Mouse (Mus musculus) hindbrain, embryonic 11.5 days (tissue): Measurements from ENCODE around the gene Zfp697. TPM values are rescaled to one million over a fixed set of nuclear protein-coding genes. Genes with fewer than 3 reads are reported as not detected.
"Not testable (repeated sequence)": the region's sequence is repeated elsewhere in the genome, so short reads cannot be mapped to it uniquely, and the experiment has no call there.

Experiments used
- ATAC-seq: fragments of 200-750 bp; cut with Nextera tagmentation; 2 replicates; pipeline ENCODE4 v1.8.0; 2017; ENCODE audit warnings: mild to moderate bottlenecking, moderate TSS enrichment, moderate library complexity; ENCODE audit not compliant: low FRiP score
- DNase-seq: peaks from one replicate; pipeline ENCODE4 v3.0.0-alpha.2; 2015; ENCODE audit warnings: low spot score
- H3K27ac ChIP-seq: fragments of 300-500 bp; sonication (generic); 2 replicates; pipeline ENCODE4 v1.5.1; 2014; ENCODE audit warnings: mild to moderate bottlenecking, low read depth, low read length
- H3K27me3 ChIP-seq: fragments of 300-500 bp; sonication (generic); 2 replicates; pipeline ENCODE4 v1.6.1; 2014; ENCODE audit warnings: mild to moderate bottlenecking, low read length, moderate library complexity, mixed read lengths; ENCODE audit not compliant: control insufficient read depth, insufficient read depth
- H3K36me3 ChIP-seq: fragments of 300-500 bp; sonication (generic); 2 replicates; pipeline ENCODE4 v1.6.1; 2014; ENCODE audit warnings: mild to moderate bottlenecking, low read length, moderate library complexity, mixed read lengths; ENCODE audit not compliant: control insufficient read depth, insufficient read depth
- H3K4me1 ChIP-seq: fragments of 300-500 bp; sonication (generic); replicated peaks from 2 replicates; pipeline ENCODE4 v1.6.1; 2014; ENCODE audit warnings: low read length, mixed read lengths; ENCODE audit not compliant: control insufficient read depth, insufficient read depth
- H3K4me2 ChIP-seq: fragments of 300-500 bp; sonication (generic); replicated peaks from 2 replicates; pipeline ENCODE4 v1.6.1; 2014; ENCODE audit warnings: mild to moderate bottlenecking, low read depth, low read length
- H3K4me3 ChIP-seq: fragments of 300-500 bp; sonication (generic); 2 replicates; pipeline ENCODE4 v1.5.1; 2014; ENCODE audit warnings: low read depth, low read length
- H3K9ac ChIP-seq: fragments of 300-500 bp; sonication (generic); 2 replicates; pipeline ENCODE4 v1.6.1; 2014; ENCODE audit warnings: low read depth, low read length
- H3K9me3 ChIP-seq: fragments of 300-500 bp; sonication (generic); 2 replicates; pipeline ENCODE4 v1.6.1; 2016; ENCODE audit warnings: low read length; ENCODE audit not compliant: control insufficient read depth
- WGBS: fragments of 180-500 bp; shearing (Covaris S2); extraction: QIAGEN DNeasy Blood & Tissue Kit; methylation state at CpG from one replicate; pipeline ENCODE4 v1.1.7; 2014; 5-methylcytosine and 5-hydroxymethylcytosine counted together
- polyA plus RNA-seq: library from polyadenylated mRNA; unstranded; fragments of >200 nt; fragmentation: Nextera tagmentation; extraction: Ambion mirVana; gene quantifications from 2 replicates; pipeline ENCODE4 v1.2.1, GENCODE M21; 2014

Zfp697 gene
- 12.2 and 15.5 TPM in 2 replicates for polyA plus RNA-seq

GRCm38 (mm10) chr3:98382246-98382939, at the start of gene Zfp697:
Gene Zfp697, plus strand, starts transcription at chr3:98382461.
- no peaks in the 10 kb centered on the region for H3K27me3 ChIP-seq
- no peaks in the 10 kb centered on the region for H3K4me1 ChIP-seq
- H3K27ac ChIP-seq, result peak within 1 kb of the TSS; percentile 87
- ATAC-seq (peak; percentile 92), DNase-seq (peak; percentile 86)
- H3K36me3 ChIP-seq, result no peaks in the 10 kb centered on the region
- H3K4me3 ChIP-seq, result peak within 1 kb of the TSS; percentile 90
- H3K4me2 ChIP-seq, result peak within 1 kb of the TSS; percentile 73
- WGBS, result under 1% methylated on average over 42 of the region's 42 CpGs
- H3K9ac ChIP-seq, result peak within 1 kb of the TSS; percentile 97
- H3K9me3 ChIP-seq, result no peaks in the 10 kb centered on the region

- Histone ChIP-seq H3K27me3 (no peaks in the 10 kb centered on the region), H3K4me1 (peaks cover 6% of the 10 kb centered on the region; the same call in 1 of the 2 replicates), H3K9ac (no peak overlapping the region), H3K4me3 (no peak overlapping the region), H3K9me3 (no peaks in the 10 kb centered on the region), H3K4me2 (no peak overlapping the region), H3K27ac (no peak overlapping the region), H3K36me3 (no peaks in the 10 kb centered on the region)
- ATAC-seq (no peak), DNase-seq (no peak)
- WGBS, result 78% methylated on average over 2 of the region's 2 CpGs
Observed at GRCm38 (mm10) chr3:98334010-98334409, 48.3 kb upstream of the Zfp697 start.

GRCm38 (mm10) chr3:98335331-98335730, 46.9 kb upstream of the Zfp697 start:
- ATAC-seq, result no peak
- no peaks in the 10 kb centered on the region for H3K36me3 ChIP-seq

GRCm38 (mm10) chr3:98335886-98336285, 46.4 kb upstream of the Zfp697 start:
- H3K4me3 ChIP-seq, result no peak overlapping the region
- H3K9me3 ChIP-seq, result no peaks in the 10 kb centered on the region
- no peaks in the 10 kb centered on the region for H3K27me3 ChIP-seq
- DNase-seq (no peak), ATAC-seq (no peak)
- H3K9ac ChIP-seq, result no peak overlapping the region
- no peaks in the 10 kb centered on the region for H3K36me3 ChIP-seq
- peaks cover 6% of the 10 kb centered on the region; the same call in 1 of the 2 replicates for H3K4me1 ChIP-seq
- H3K4me2 ChIP-seq, result no peak overlapping the region
- H3K27ac ChIP-seq, result no peak overlapping the region
- WGBS, result 78% methylated on average over 7 of the region's 7 CpGs

More at GRCm38 (mm10) chr3:98335331-98335730, 46.9 kb upstream of the Zfp697 start:
- Histone ChIP-seq H3K27me3 (no peaks in the 10 kb centered on the region), H3K27ac (no peak overlapping the region), H3K9me3 (no peaks in the 10 kb centered on the region), H3K4me1 (peaks cover 6% of the 10 kb centered on the region; the same call in 1 of the 2 replicates), H3K9ac (no peak overlapping the region), H3K4me3 (no peak overlapping the region), H3K4me2 (no peak overlapping the region)
- no peak for DNase-seq

GRCm38 (mm10) chr3:98336661-98337654, 45.3 kb upstream of the Zfp697 start:
- H3K4me1 ChIP-seq, result peaks cover 6% of the 10 kb centered on the region; the same call in 1 of the 2 replicates
- no peak overlapping the region; the same call in 1 of the 2 replicates for H3K9ac ChIP-seq
- H3K9me3 ChIP-seq, result no peaks in the 10 kb centered on the region
- ATAC-seq (peak; percentile 11; the same call in 1 of the 2 replicates), DNase-seq (peak; percentile 46)
- 66% methylated on average over 22 of the region's 22 CpGs for WGBS
- no peaks in the 10 kb centered on the region for H3K36me3 ChIP-seq
- no peaks in the 10 kb centered on the region for H3K27me3 ChIP-seq
- H3K4me3 ChIP-seq, result no peak overlapping the region
- H3K27ac ChIP-seq, result peak overlapping the region; percentile 9; the same call in 1 of the 2 replicates
- H3K4me2 ChIP-seq, result peak overlapping the region; percentile 98

GRCm38 (mm10) chr3:98338584-98339041, 43.6 kb upstream of the Zfp697 start:
- Histone ChIP-seq H3K9me3 (no peaks in the 10 kb centered on the region), H3K27ac (no peak overlapping the region), H3K27me3 (no peaks in the 10 kb centered on the region), H3K36me3 (no peaks in the 10 kb centered on the region), H3K4me2 (peak overlapping the region; percentile 98), H3K4me1 (peaks cover 6% of the 10 kb centered on the region; the same call in 1 of the 2 replicates), H3K9ac (peak overlapping the region; percentile 79), H3K4me3 (peak overlapping the region; percentile 76)
- ATAC-seq (peak; percentile 37; the same call in 1 of the 2 replicates), DNase-seq (peak; percentile 60)
- WGBS, result 6% methylated on average over 15 of the region's 15 CpGs

GRCm38 (mm10) chr3:98339097-98339705, 43.1 kb upstream of the Zfp697 start:
- WGBS, result under 1% methylated on average over 43 of the region's 46 CpGs
- Histone ChIP-seq H3K4me1 (peaks cover 6% of the 10 kb centered on the region; the same call in 1 of the 2 replicates), H3K4me3 (peak overlapping the region; percentile 76), H3K9ac (peak overlapping the region; percentile 79), H3K4me2 (peak overlapping the region; percentile 98), H3K36me3 (no peaks in the 10 kb centered on the region), H3K27me3 (no peaks in the 10 kb centered on the region), H3K27ac (peak overlapping the region; percentile 42; the same call in 1 of the 2 replicates), H3K9me3 (no peaks in the 10 kb centered on the region)
- DNase-seq (peak; percentile 62), ATAC-seq (peak; percentile 52)

GRCm38 (mm10) chr3:98339706-98340109, 42.6 kb upstream of the Zfp697 start, which contains the start of gene Phgdh:
Gene Phgdh, minus strand, starts transcription at chr3:98339990.
- peak within 1 kb of the TSS; percentile 76 for H3K4me3 ChIP-seq
- peak; percentile 78 for ATAC-seq
- peak within 1 kb of the TSS; percentile 79 for H3K9ac ChIP-seq
- not testable (repeated sequence) for H3K27me3 ChIP-seq, H3K9me3 ChIP-seq, H3K4me1 ChIP-seq, H3K36me3 ChIP-seq
- H3K4me2 ChIP-seq, result peak within 1 kb of the TSS; percentile 98
- WGBS, result under 1% methylated on average over 9 of the region's 10 CpGs
- H3K27ac ChIP-seq, result peak within 1 kb of the TSS; percentile 42; the same call in 1 of the 2 replicates
- DNase-seq, result peak; percentile 83
